Mouse (Mus musculus) limb, embryonic 10.5 days (tissue): ENCODE data around the gene Ppox. TPM values are rescaled to one million over a fixed set of nuclear protein-coding genes. Genes with fewer than 3 reads are reported as not detected.

ENCODE experiments used
- DNase-seq: peaks from one replicate; pipeline ENCODE4 v3.0.0-alpha.2; 2017; ENCODE audit warnings: low spot score
- H3K27ac ChIP-seq: fragments of 300-500 bp; sonication (generic); 2 replicates; pipeline ENCODE4 v1.5.1; 2016; ENCODE audit warnings: mild to moderate bottlenecking
- H3K27me3 ChIP-seq: fragments of 300-500 bp; sonication (generic); 2 replicates; pipeline ENCODE4 v1.6.1; 2016; ENCODE audit warnings: low read depth, mild to moderate bottlenecking; ENCODE audit not compliant: poor library complexity, severe bottlenecking
- H3K36me3 ChIP-seq: fragments of 300-500 bp; sonication (generic); 2 replicates; pipeline ENCODE4 v1.6.1; 2016; ENCODE audit warnings: mild to moderate bottlenecking, moderate library complexity
- H3K4me1 ChIP-seq: fragments of 300-500 bp; sonication (generic); 2 replicates; pipeline ENCODE4 v1.6.1; 2016
- H3K4me3 ChIP-seq: fragments of 300-500 bp; sonication (generic); 2 replicates; pipeline ENCODE4 v1.5.1; 2016; ENCODE audit warnings: mild to moderate bottlenecking, moderate library complexity
- H3K9me3 ChIP-seq: fragments of 300-500 bp; sonication (generic); replicated peaks from 2 replicates; pipeline ENCODE4 v1.6.1; 2016; ENCODE audit warnings: mild to moderate bottlenecking
- WGBS: fragments of 180-500 bp; shearing (Covaris S2); methylation state at CpG from one replicate; pipeline ENCODE4 v1.1.7; 2016; 5-methylcytosine and 5-hydroxymethylcytosine counted together
- polyA plus RNA-seq: library from polyadenylated mRNA; unstranded; fragments of >200 nt; fragmentation: Nextera tagmentation; extraction: Ambion mirVana; gene quantifications from 2 replicates; pipeline ENCODE4 v1.2.1, GENCODE M21; 2016

Ppox gene
- polyA plus RNA-seq, 1 experiment from 2014 or later, result 62.3 TPM

- peaks cover 47% of the 10 kb centered on the region for H3K36me3 ChIP-seq
- peak overlapping the region; percentile 86 for H3K4me3 ChIP-seq
- no peak overlapping the region; the same call in 1 of the 2 replicates for H3K27ac ChIP-seq
- H3K9me3 ChIP-seq, result no peaks in the 10 kb centered on the region
- no peaks in the 10 kb centered on the region for H3K27me3 ChIP-seq
- WGBS, result 55% methylated on average over 9 of the region's 9 CpGs
- H3K4me1 ChIP-seq, result peaks cover 17% of the 10 kb centered on the region
- no peak for DNase-seq
Observed at GRCm38 (mm10) chr1:171271196-171271595, 9.8 kb downstream of the Ppox start.

- Histone ChIP-seq H3K9me3 (no peaks in the 10 kb centered on the region), H3K27ac (peak overlapping the region; percentile 81), H3K4me3 (peak overlapping the region; percentile 86), H3K27me3 (no peaks in the 10 kb centered on the region), H3K36me3 (peaks cover 40% of the 10 kb centered on the region), H3K4me1 (peaks cover 17% of the 10 kb centered on the region)
- WGBS, result under 1% methylated on average over 19 of the region's 19 CpGs
- no peak for DNase-seq
Observed at GRCm38 (mm10) chr1:171270573-171270900, 10.4 kb downstream of the Ppox start.

- DNase-seq, result peak; percentile 97
- Histone ChIP-seq H3K27ac (peak within 1 kb of the TSS; percentile 81), H3K36me3 (peaks cover 35% of the 10 kb centered on the region), H3K9me3 (no peaks in the 10 kb centered on the region), H3K4me1 (peaks cover 17% of the 10 kb centered on the region), H3K4me3 (peak within 1 kb of the TSS; percentile 86), H3K27me3 (no peaks in the 10 kb centered on the region)
- WGBS, result 3% methylated on average over 36 of the region's 36 CpGs
Observed at GRCm38 (mm10) chr1:171269848-171270572, 11.0 kb downstream of the Ppox start, which contains the start of gene B4galt3. TSS of gene B4galt3 (plus strand) at chr1:171270328.

- H3K4me1 ChIP-seq, result peaks cover 20% of the 10 kb centered on the region
- WGBS, result 64% methylated on average over 1 of the region's 1 CpGs
- H3K27me3 ChIP-seq, result no peaks in the 10 kb centered on the region
- no peak for DNase-seq
- H3K4me3 ChIP-seq, result no peak overlapping the region
- no peak overlapping the region for H3K27ac ChIP-seq
- H3K36me3 ChIP-seq, result peaks cover 18% of the 10 kb centered on the region
- H3K9me3 ChIP-seq, result no peaks in the 10 kb centered on the region
Observed at GRCm38 (mm10) chr1:171268341-171268740, 12.6 kb downstream of the Ppox start.

GRCm38 (mm10) chr1:171265971-171266744, 14.8 kb downstream of the Ppox start:
- H3K36me3 ChIP-seq, result no peaks in the 10 kb centered on the region
- no peak for DNase-seq
- peaks cover 25% of the 10 kb centered on the region for H3K4me1 ChIP-seq
- WGBS, result 77% methylated on average over 4 of the region's 4 CpGs
- no peaks in the 10 kb centered on the region for H3K9me3 ChIP-seq
- H3K27me3 ChIP-seq, result no peaks in the 10 kb centered on the region
- no peak overlapping the region for H3K27ac ChIP-seq
- H3K4me3 ChIP-seq, result no peak overlapping the region

GRCm38 (mm10) chr1:171263666-171264461, 17.1 kb downstream of the Ppox start:
- DNase-seq, result no peak
- Histone ChIP-seq H3K4me3 (no peak overlapping the region), H3K36me3 (peaks cover 6% of the 10 kb centered on the region), H3K27ac (no peak overlapping the region), H3K4me1 (peaks cover 16% of the 10 kb centered on the region), H3K27me3 (no peaks in the 10 kb centered on the region), H3K9me3 (no peaks in the 10 kb centered on the region)
- 84% methylated on average over 3 of the region's 3 CpGs for WGBS

GRCm38 (mm10) chr1:171263185-171263611, 17.8 kb downstream of the Ppox start:
- H3K27ac ChIP-seq, result no peak overlapping the region
- no peak for DNase-seq
- H3K4me1 ChIP-seq, result peaks cover 16% of the 10 kb centered on the region
- H3K27me3 ChIP-seq, result no peaks in the 10 kb centered on the region
- 6% methylated on average over 2 of the region's 2 CpGs for WGBS
- H3K4me3 ChIP-seq, result peak overlapping the region; percentile 28
- H3K9me3 ChIP-seq, result no peaks in the 10 kb centered on the region
- peaks cover 11% of the 10 kb centered on the region for H3K36me3 ChIP-seq

GRCm38 (mm10) chr1:171262594-171263130, 18.3 kb downstream of the Ppox start:
- H3K36me3 ChIP-seq, result peaks cover 16% of the 10 kb centered on the region
- no peak for DNase-seq
- no peaks in the 10 kb centered on the region for H3K9me3 ChIP-seq
- 0 out of 2 replicates have a peak overlapping the region, but pooled peaks have one; percentile 40 for H3K27ac ChIP-seq
- peak overlapping the region; percentile 28 for H3K4me3 ChIP-seq
- H3K4me1 ChIP-seq, result peaks cover 16% of the 10 kb centered on the region
- WGBS, result 16% methylated on average over 8 of the region's 8 CpGs
- H3K27me3 ChIP-seq, result no peaks in the 10 kb centered on the region

- Histone ChIP-seq H3K4me1 (peaks cover 16% of the 10 kb centered on the region), H3K36me3 (peaks cover 31% of the 10 kb centered on the region), H3K27me3 (no peaks in the 10 kb centered on the region), H3K9me3 (no peaks in the 10 kb centered on the region), H3K27ac (no peak overlapping the region), H3K4me3 (no peak overlapping the region)
- WGBS, result 66% methylated on average over 3 of the region's 3 CpGs
- no peak for DNase-seq
Observed at GRCm38 (mm10) chr1:171260316-171260715, 20.7 kb downstream of the Ppox start.

- Histone ChIP-seq H3K4me1 (peaks cover 16% of the 10 kb centered on the region), H3K9me3 (no peaks in the 10 kb centered on the region), H3K36me3 (peaks cover 42% of the 10 kb centered on the region), H3K4me3 (no peak overlapping the region), H3K27me3 (no peaks in the 10 kb centered on the region), H3K27ac (no peak overlapping the region)
- 84% methylated on average over 17 of the region's 17 CpGs for WGBS
- DNase-seq, result no peak
Observed at GRCm38 (mm10) chr1:171258921-171259320, 22.1 kb downstream of the Ppox start.

- WGBS, result 92% methylated on average over 9 of the region's 9 CpGs
- H3K4me1 ChIP-seq, result peaks cover 12% of the 10 kb centered on the region
- peaks cover 54% of the 10 kb centered on the region for H3K36me3 ChIP-seq
- no peak overlapping the region for H3K4me3 ChIP-seq
- no peaks in the 10 kb centered on the region for H3K9me3 ChIP-seq
- H3K27ac ChIP-seq, result no peak overlapping the region
- no peak for DNase-seq
- H3K27me3 ChIP-seq, result no peaks in the 10 kb centered on the region
Observed at GRCm38 (mm10) chr1:171257781-171258180, 23.2 kb downstream of the Ppox start.

GRCm38 (mm10) chr1:171256937-171257548, 23.9 kb downstream of the Ppox start:
- peaks cover 55% of the 10 kb centered on the region for H3K36me3 ChIP-seq
- H3K27ac ChIP-seq, result no peak overlapping the region
- 67% methylated on average over 15 of the region's 15 CpGs for WGBS
- H3K4me3 ChIP-seq, result no peak overlapping the region
- H3K9me3 ChIP-seq, result no peaks in the 10 kb centered on the region
- H3K27me3 ChIP-seq, result no peaks in the 10 kb centered on the region
- H3K4me1 ChIP-seq, result peaks cover 15% of the 10 kb centered on the region
- peak; percentile 79 for DNase-seq
